Mouse (Mus musculus): ENCODE measurements around the gene Fat3. TPM values are rescaled to one million over a fixed set of nuclear protein-coding genes. Genes with fewer than 3 reads are reported as not detected.

Fat3 gene
- polyA plus RNA-seq, 1 experiment from 2014 or later = 0.20 TPM

DNA sequence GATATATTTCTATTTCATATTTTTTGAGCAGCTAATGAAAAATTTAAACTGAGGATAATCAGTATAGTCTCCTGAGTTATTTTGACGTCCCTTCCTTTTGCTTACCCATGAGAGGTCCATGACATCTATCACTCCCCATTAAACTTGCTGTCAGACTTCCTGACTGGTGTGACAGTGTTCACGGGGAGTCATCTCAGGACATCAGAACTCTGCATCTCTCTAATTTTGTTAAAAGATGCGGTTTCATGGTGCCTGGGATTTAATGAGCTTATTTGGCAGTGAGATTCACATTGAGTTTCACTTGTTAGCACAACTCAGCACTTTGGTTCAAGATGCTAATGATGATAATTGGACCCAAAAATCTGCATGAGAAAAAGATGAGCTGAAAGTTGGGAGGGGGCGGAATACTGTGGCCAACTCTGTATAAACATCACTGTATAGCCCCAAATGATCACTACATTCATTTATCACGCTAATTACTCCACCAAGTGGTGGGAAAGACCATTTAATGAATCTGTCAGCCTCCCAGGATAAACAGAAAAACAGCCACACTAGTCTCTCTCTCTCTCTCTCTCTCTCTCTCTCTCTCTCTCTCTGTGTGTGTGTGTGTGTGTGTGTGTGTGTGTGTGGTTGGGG is 545.8 kb downstream of the Fat3 start:
- H3K36me3 ChIP-seq (ENCODE audit: control insufficient read depth, insufficient read depth) = no peaks in the 10 kb centered on the region
- H3K9ac ChIP-seq (ENCODE audit: low read depth, low read length) = no peak overlapping the region
- H3K4me3 ChIP-seq (ENCODE audit: low read depth, low read length) = no peak overlapping the region
- no peak overlapping the region for H3K4me2 ChIP-seq (replicated peaks; ENCODE audit: low read depth)
- H3K27ac ChIP-seq (ENCODE audit: low read depth, low read length) = no peak overlapping the region
- no peak for ATAC-seq
- 74% methylated on average over 5 of the region's 5 CpGs for WGBS
- no peaks in the 10 kb centered on the region for H3K4me1 ChIP-seq (replicated peaks; ENCODE audit: control insufficient read depth, insufficient read depth, low read length)
- H3K27me3 ChIP-seq (replicated peaks; ENCODE audit: control insufficient read depth, insufficient read depth, low read length) = no peaks in the 10 kb centered on the region
- no peaks in the 10 kb centered on the region for H3K9me3 ChIP-seq (ENCODE audit: control insufficient read depth)
- no peak for TF ChIP-seq CTCF (IDR thresholded peaks at IDR 0.05; ENCODE audit: low read depth)

- Histone ChIP-seq H3K27me3 (replicated peaks; ENCODE audit: control insufficient read depth, insufficient read depth, low read length) (no peaks in the 10 kb centered on the region), H3K9me3 (ENCODE audit: control insufficient read depth) (no peaks in the 10 kb centered on the region), H3K4me1 (replicated peaks; ENCODE audit: control insufficient read depth, insufficient read depth, low read length) (no peaks in the 10 kb centered on the region), H3K9ac (ENCODE audit: low read depth, low read length) (no peak overlapping the region), H3K36me3 (ENCODE audit: control insufficient read depth, insufficient read depth) (no peaks in the 10 kb centered on the region), H3K27ac (ENCODE audit: low read depth, low read length) (no peak overlapping the region), H3K4me3 (ENCODE audit: low read depth, low read length) (no peak overlapping the region), H3K4me2 (replicated peaks; ENCODE audit: low read depth) (no peak overlapping the region)
- no peak for ATAC-seq
- no peak for TF ChIP-seq CTCF (IDR thresholded peaks at IDR 0.05; ENCODE audit: low read depth)
- 70% methylated on average over 1 of the region's 1 CpGs for WGBS
These were observed 546.8 kb downstream of the Fat3 start for GRCm38 (mm10) chr9:15954338-15954704.

GRCm38 (mm10) chr9:15953585-15954337 is 547.3 kb downstream of the Fat3 start:
- Histone ChIP-seq H3K4me3 (ENCODE audit: low read depth, low read length) (no peak overlapping the region), H3K27ac (ENCODE audit: low read depth, low read length) (no peak overlapping the region), H3K9ac (ENCODE audit: low read depth, low read length) (no peak overlapping the region), H3K27me3 (replicated peaks; ENCODE audit: control insufficient read depth, insufficient read depth, low read length) (no peaks in the 10 kb centered on the region), H3K9me3 (ENCODE audit: control insufficient read depth) (no peaks in the 10 kb centered on the region), H3K4me2 (replicated peaks; ENCODE audit: low read depth) (no peak overlapping the region), H3K4me1 (replicated peaks; ENCODE audit: control insufficient read depth, insufficient read depth, low read length) (no peaks in the 10 kb centered on the region), H3K36me3 (ENCODE audit: control insufficient read depth, insufficient read depth) (no peaks in the 10 kb centered on the region)
- no peak for TF ChIP-seq CTCF (IDR thresholded peaks at IDR 0.05; ENCODE audit: low read depth)
- WGBS = 88% methylated on average over 6 of the region's 6 CpGs
- ATAC-seq = no peak

- WGBS = 80% methylated on average over 4 of the region's 4 CpGs
- no peak overlapping the region for H3K9ac ChIP-seq (ENCODE audit: low read depth, low read length)
- H3K9me3 ChIP-seq (ENCODE audit: control insufficient read depth) = no peaks in the 10 kb centered on the region
- H3K4me1 ChIP-seq (replicated peaks; ENCODE audit: control insufficient read depth, insufficient read depth, low read length) = no peaks in the 10 kb centered on the region
- H3K36me3 ChIP-seq (ENCODE audit: control insufficient read depth, insufficient read depth) = no peaks in the 10 kb centered on the region
- no peak for ATAC-seq
- H3K4me3 ChIP-seq (ENCODE audit: low read depth, low read length) = no peak overlapping the region
- TF ChIP-seq CTCF (IDR thresholded peaks at IDR 0.05; ENCODE audit: low read depth) = no peak
- H3K4me2 ChIP-seq (replicated peaks; ENCODE audit: low read depth) = no peak overlapping the region
- no peaks in the 10 kb centered on the region for H3K27me3 ChIP-seq (replicated peaks; ENCODE audit: control insufficient read depth, insufficient read depth, low read length)
- H3K27ac ChIP-seq (ENCODE audit: low read depth, low read length) = no peak overlapping the region
These were observed 553.0 kb downstream of the Fat3 start for GRCm38 (mm10) chr9:15948086-15948485.

GRCm38 (mm10) chr9:15944182-15944581 is 556.9 kb downstream of the Fat3 start:
- 74% methylated on average over 3 of the region's 3 CpGs for WGBS
- Histone ChIP-seq H3K36me3 (ENCODE audit: control insufficient read depth, insufficient read depth) (no peaks in the 10 kb centered on the region), H3K4me2 (replicated peaks; ENCODE audit: low read depth) (no peak overlapping the region), H3K27ac (ENCODE audit: low read depth, low read length) (no peak overlapping the region), H3K4me3 (ENCODE audit: low read depth, low read length) (no peak overlapping the region), H3K4me1 (replicated peaks; ENCODE audit: control insufficient read depth, insufficient read depth, low read length) (no peaks in the 10 kb centered on the region), H3K9me3 (ENCODE audit: control insufficient read depth) (no peaks in the 10 kb centered on the region), H3K9ac (ENCODE audit: low read depth, low read length) (no peak overlapping the region), H3K27me3 (replicated peaks; ENCODE audit: control insufficient read depth, insufficient read depth, low read length) (no peaks in the 10 kb centered on the region)
- no peak for TF ChIP-seq CTCF (IDR thresholded peaks at IDR 0.05; ENCODE audit: low read depth)
- no peak for ATAC-seq

DNA sequence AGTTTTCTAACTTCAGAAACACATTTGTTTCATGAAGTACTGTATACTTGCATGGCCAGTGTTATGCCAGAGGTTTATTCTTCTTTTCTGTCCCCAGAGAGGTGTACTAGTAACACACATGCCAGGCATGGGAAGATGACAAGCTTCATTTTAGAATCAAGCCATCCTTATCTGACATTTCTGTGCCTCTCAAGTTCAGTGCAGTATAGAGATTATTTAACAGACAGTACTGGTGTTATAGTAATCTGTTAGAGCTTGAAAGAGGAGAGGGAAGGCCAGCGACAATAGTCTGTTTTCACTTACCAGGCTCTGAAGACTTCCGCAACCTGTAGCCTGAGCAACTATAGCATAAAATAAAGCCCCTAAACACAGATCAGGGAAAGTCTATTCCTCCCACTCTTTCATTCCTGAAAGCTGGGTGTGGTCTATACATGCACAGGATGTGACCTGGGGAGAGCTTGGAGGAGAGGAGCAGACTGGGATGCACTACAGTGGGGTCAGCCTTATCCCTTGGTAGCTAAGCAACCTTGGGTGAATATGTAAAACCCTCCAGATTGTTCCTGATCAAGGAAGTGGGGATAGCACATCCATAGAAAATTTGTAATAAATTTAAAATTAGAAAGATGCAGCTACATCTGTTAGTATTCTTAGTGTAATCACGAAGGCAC is 557.5 kb downstream of the Fat3 start:
- Histone ChIP-seq H3K27me3 (replicated peaks; ENCODE audit: control insufficient read depth, insufficient read depth, low read length) (no peaks in the 10 kb centered on the region), H3K4me3 (ENCODE audit: low read depth, low read length) (no peak overlapping the region), H3K27ac (ENCODE audit: low read depth, low read length) (no peak overlapping the region), H3K4me2 (replicated peaks; ENCODE audit: low read depth) (no peak overlapping the region), H3K9ac (ENCODE audit: low read depth, low read length) (no peak overlapping the region), H3K9me3 (ENCODE audit: control insufficient read depth) (no peaks in the 10 kb centered on the region), H3K36me3 (ENCODE audit: control insufficient read depth, insufficient read depth) (no peaks in the 10 kb centered on the region), H3K4me1 (replicated peaks; ENCODE audit: control insufficient read depth, insufficient read depth, low read length) (no peaks in the 10 kb centered on the region)
- ATAC-seq = no peak
- 85% methylated on average over 3 of the region's 3 CpGs for WGBS
- TF ChIP-seq CTCF (IDR thresholded peaks at IDR 0.05; ENCODE audit: low read depth) = no peak
